29 mouse cellular contexts compared by ENCODE assay signal in genomic region chr8:103932681-103933080, GRCm38 (mm10).
DNase-seq lines count a peak whose midpoint lies in the region; ATAC-seq and TF ChIP-seq lines count a peak whose summit lies in the region.
"Had no signal": no experiment of that assay in that cellular context is flagged by ENCODE, and none has a peak within 500 bp of the region (broad histone marks: within the 10 kb centered on the region; RNA-seq: fewer than 3 reads in every experiment).

No protein-coding gene starts in this region.

- DNase-seq in lung, postnatal 0 days (ENCODE audit: low spot score), result no peak
- DNase-seq in embryonic facial prominence, embryonic 11.5 days (ENCODE audit: low spot score), result peak; percentile 75
- DNase-seq in mesoderm, embryonic 11.5 days (ENCODE audit: low read depth, low spot score), result peak; percentile 54
- DNase-seq: adrenal gland, adult 8-10 months; B cell, adult 2 months; cerebellum, adult 8-10 months; cerebellum, postnatal 25 days; gastrocnemius, adult 2 months; heart, postnatal 36 days; kidney, adult 2 months; kidney, postnatal 4 days; left cerebral cortex, postnatal 4 days; right cerebral cortex, adult 18-20 months; spleen, adult 18-20 months; thymus, postnatal 4 days had no signal

- H3K4me3 ChIP-seq in kidney, embryonic 16.5 days (ENCODE audit: low read length), result no peak overlapping the region
- no peak overlapping the region for H3K4me3 ChIP-seq in kidney, embryonic 14.5 days (ENCODE audit: low read length)
- no peak overlapping the region for H3K4me3 ChIP-seq in lung, embryonic 16.5 days (ENCODE audit: low read length)
- no peak overlapping the region for H3K4me3 ChIP-seq in lung, postnatal 0 days (ENCODE audit: low read depth, low read length)
- H3K4me3 ChIP-seq in embryonic facial prominence, embryonic 11.5 days (ENCODE audit: low read depth, low read length), result no peak overlapping the region
- H3K4me3 ChIP-seq in forebrain, embryonic 15.5 days, result no peak overlapping the region
- H3K4me3 ChIP-seq: gastrocnemius, adult 2 months; hindbrain, embryonic 12.5 days; intestine, embryonic 15.5 days; liver, embryonic 15.5 days; midbrain, embryonic 12.5 days; myocyte; neural tube, embryonic 12.5 days had no signal

- TF ChIP-seq EP300 in lung, postnatal 0 days (IDR thresholded peaks at IDR 0.05), result no peak

- no peak overlapping the region for H3K4me2 ChIP-seq in kidney, embryonic 16.5 days (replicated peaks; ENCODE audit: low read depth, low read length)
- H3K4me2 ChIP-seq in kidney, embryonic 14.5 days (replicated peaks; ENCODE audit: low read depth, low read length), result no peak overlapping the region
- no peak overlapping the region for H3K4me2 ChIP-seq in lung, embryonic 16.5 days (ENCODE audit: low read depth, low read length)
- no peak overlapping the region for H3K4me2 ChIP-seq in lung, postnatal 0 days (replicated peaks; ENCODE audit: low read depth, low read length)
- no peak overlapping the region for H3K4me2 ChIP-seq in embryonic facial prominence, embryonic 11.5 days (ENCODE audit: low read depth, low read length)
- H3K4me2 ChIP-seq in forebrain, embryonic 15.5 days (replicated peaks), result no peak overlapping the region
- H3K4me2 ChIP-seq: heart, embryonic 11.5 days; hindbrain, embryonic 12.5 days; intestine, embryonic 15.5 days; liver, embryonic 15.5 days; midbrain, embryonic 12.5 days; neural tube, embryonic 12.5 days had no signal

- no peaks in the 10 kb centered on the region for H3K36me3 ChIP-seq in kidney, embryonic 16.5 days (ENCODE audit: insufficient read depth, low read length)
- no peaks in the 10 kb centered on the region for H3K36me3 ChIP-seq in kidney, embryonic 14.5 days (ENCODE audit: control insufficient read depth, insufficient read depth, low read length)
- H3K36me3 ChIP-seq in lung, embryonic 16.5 days (ENCODE audit: control insufficient read depth, insufficient read depth, low read length), result no peaks in the 10 kb centered on the region
- H3K36me3 ChIP-seq in lung, postnatal 0 days (ENCODE audit: insufficient read depth, low read length), result no peaks in the 10 kb centered on the region
- no peaks in the 10 kb centered on the region for H3K36me3 ChIP-seq in embryonic facial prominence, embryonic 11.5 days (replicated peaks; ENCODE audit: control insufficient read depth, insufficient read depth, low read depth, low read length)
- H3K36me3 ChIP-seq in forebrain, embryonic 15.5 days, result no peaks in the 10 kb centered on the region
- H3K36me3 ChIP-seq: hindbrain, embryonic 12.5 days; intestine, embryonic 15.5 days; liver, embryonic 15.5 days; midbrain, embryonic 12.5 days; neural tube, embryonic 12.5 days had no signal

- no peaks in the 10 kb centered on the region for H3K4me1 ChIP-seq in kidney, embryonic 16.5 days (ENCODE audit: insufficient read depth, low read length)
- H3K4me1 ChIP-seq in kidney, embryonic 14.5 days (ENCODE audit: control insufficient read depth, insufficient read depth, low read length), result no peaks in the 10 kb centered on the region
- no peaks in the 10 kb centered on the region for H3K4me1 ChIP-seq in lung, embryonic 16.5 days (replicated peaks; ENCODE audit: control insufficient read depth, insufficient read depth, low read length)
- H3K4me1 ChIP-seq in lung, postnatal 0 days (ENCODE audit: insufficient read depth, low read depth, low read length), result no peaks in the 10 kb centered on the region
- H3K4me1 ChIP-seq in embryonic facial prominence, embryonic 11.5 days (ENCODE audit: control insufficient read depth, insufficient read depth, low read length), result no peaks in the 10 kb centered on the region
- no peaks in the 10 kb centered on the region for H3K4me1 ChIP-seq in forebrain, embryonic 15.5 days
- H3K4me1 ChIP-seq: hindbrain, embryonic 12.5 days; intestine, embryonic 15.5 days; liver, embryonic 15.5 days; midbrain, embryonic 12.5 days; neural tube, embryonic 12.5 days had no signal

- no peak for TF ChIP-seq CTCF in lung, postnatal 0 days (IDR thresholded peaks at IDR 0.05)

- peak; percentile 78 for ATAC-seq in kidney, embryonic 16.5 days (ENCODE audit: low FRiP score, low TSS enrichment)
- no peak for ATAC-seq in kidney, embryonic 14.5 days (ENCODE audit: low FRiP score, low TSS enrichment)
- peak; percentile 78 for ATAC-seq in lung, embryonic 16.5 days (ENCODE audit: low read depth)
- ATAC-seq in lung, postnatal 0 days, result no peak
- ATAC-seq in embryonic facial prominence, embryonic 11.5 days (replicated peaks; ENCODE audit: insufficient number of reproducible peaks, low FRiP score, low TSS enrichment, low read depth), result no peak
- ATAC-seq in forebrain, embryonic 15.5 days (replicated peaks), result no peak
- ATAC-seq: activated CD4-positive, CD25-positive, alpha-beta regulatory T cell, adult 4 months; forebrain, embryonic 14.5 days; hindbrain, postnatal 0 days; intestine, embryonic 15.5 days had no signal

- 68% methylated on average over 1 of the region's 1 CpGs for WGBS in kidney, embryonic 16.5 days
- 68% methylated on average over 1 of the region's 1 CpGs for WGBS in kidney, embryonic 14.5 days
- 39% methylated on average over 1 of the region's 1 CpGs for WGBS in lung, embryonic 16.5 days
- 37% methylated on average over 1 of the region's 1 CpGs for WGBS in lung, postnatal 0 days
- WGBS in embryonic facial prominence, embryonic 11.5 days, result 35% methylated on average over 1 of the region's 1 CpGs
- 92% methylated on average over 1 of the region's 1 CpGs for WGBS in forebrain, embryonic 15.5 days

- no peak overlapping the region for H3K27ac ChIP-seq in kidney, embryonic 16.5 days (ENCODE audit: low read length)
- H3K27ac ChIP-seq in kidney, embryonic 14.5 days (ENCODE audit: low read depth, low read length), result no peak overlapping the region
- no peak overlapping the region for H3K27ac ChIP-seq in lung, embryonic 16.5 days (ENCODE audit: low read length)
- no peak overlapping the region for H3K27ac ChIP-seq in lung, postnatal 0 days (ENCODE audit: low read length)
- no peak overlapping the region for H3K27ac ChIP-seq in embryonic facial prominence, embryonic 11.5 days (replicated peaks; ENCODE audit: low read depth, low read length)
- no peak overlapping the region for H3K27ac ChIP-seq in forebrain, embryonic 15.5 days (replicated peaks)
- H3K27ac ChIP-seq: gastrocnemius, adult 2 months; hindbrain, embryonic 12.5 days; hindbrain, postnatal 0 days; intestine, embryonic 15.5 days; liver, embryonic 15.5 days; midbrain, embryonic 12.5 days; neural tube, embryonic 12.5 days had no signal

- no peaks in the 10 kb centered on the region for H3K27me3 ChIP-seq in kidney, embryonic 16.5 days (ENCODE audit: insufficient read depth, low read length)
- H3K27me3 ChIP-seq in kidney, embryonic 14.5 days (ENCODE audit: control insufficient read depth, insufficient read depth, low read length), result no peaks in the 10 kb centered on the region
- no peaks in the 10 kb centered on the region for H3K27me3 ChIP-seq in lung, embryonic 16.5 days (ENCODE audit: control insufficient read depth, insufficient read depth, low read depth, low read length)
- no peaks in the 10 kb centered on the region for H3K27me3 ChIP-seq in lung, postnatal 0 days (replicated peaks; ENCODE audit: insufficient read depth, low read length)
- no peaks in the 10 kb centered on the region for H3K27me3 ChIP-seq in embryonic facial prominence, embryonic 11.5 days (ENCODE audit: control insufficient read depth, insufficient read depth, low read length)
- H3K27me3 ChIP-seq in forebrain, embryonic 15.5 days, result no peaks in the 10 kb centered on the region
- H3K27me3 ChIP-seq: hindbrain, embryonic 12.5 days; intestine, embryonic 15.5 days; liver, embryonic 15.5 days; midbrain, embryonic 12.5 days; neural tube, embryonic 12.5 days had no signal

- no peak overlapping the region for H3K9ac ChIP-seq in kidney, embryonic 16.5 days (replicated peaks; ENCODE audit: low read length)
- H3K9ac ChIP-seq in kidney, embryonic 14.5 days (ENCODE audit: low read depth, low read length), result no peak overlapping the region
- no peak overlapping the region for H3K9ac ChIP-seq in lung, embryonic 16.5 days (ENCODE audit: low read length)
- no peak overlapping the region for H3K9ac ChIP-seq in lung, postnatal 0 days (replicated peaks; ENCODE audit: low read depth)
- H3K9ac ChIP-seq in embryonic facial prominence, embryonic 11.5 days (replicated peaks; ENCODE audit: low read length), result no peak overlapping the region
- H3K9ac ChIP-seq in forebrain, embryonic 15.5 days (replicated peaks), result no peak overlapping the region
- H3K9ac ChIP-seq: hindbrain, embryonic 12.5 days; intestine, embryonic 15.5 days; liver, embryonic 15.5 days; midbrain, embryonic 12.5 days; neural tube, embryonic 12.5 days had no signal

- no peaks in the 10 kb centered on the region for H3K9me3 ChIP-seq in kidney, embryonic 16.5 days (ENCODE audit: low read length)
- H3K9me3 ChIP-seq in kidney, embryonic 14.5 days (ENCODE audit: control insufficient read depth, low read length), result no peaks in the 10 kb centered on the region
- H3K9me3 ChIP-seq in lung, embryonic 16.5 days (ENCODE audit: control insufficient read depth, low read length), result no peaks in the 10 kb centered on the region
- no peaks in the 10 kb centered on the region for H3K9me3 ChIP-seq in lung, postnatal 0 days (ENCODE audit: low read length)
- H3K9me3 ChIP-seq in embryonic facial prominence, embryonic 11.5 days (replicated peaks; ENCODE audit: control insufficient read depth, low read length), result no peaks in the 10 kb centered on the region
- H3K9me3 ChIP-seq in forebrain, embryonic 15.5 days, result no peaks in the 10 kb centered on the region
- H3K9me3 ChIP-seq: hindbrain, embryonic 12.5 days; intestine, embryonic 15.5 days; liver, embryonic 15.5 days; midbrain, embryonic 12.5 days; neural tube, embryonic 12.5 days had no signal

Comparison
In these comparisons a context has a peak if more than half of its experiments do, and no peak if none do; other contexts are left out.
1. ATAC-seq: peak in kidney, embryonic 16.5 days (single experiment) and lung, embryonic 16.5 days (single experiment); none in kidney, embryonic 14.5 days (single experiment), lung, postnatal 0 days (single experiment), embryonic facial prominence, embryonic 11.5 days (single experiment) and forebrain, embryonic 15.5 days (single experiment).